Mouse (Mus musculus) liver, embryonic 14.5 days (tissue): ENCODE results near the gene Slx4ip.

Source experiments
- CTCF ChIP-seq: IDR thresholded peaks from 2 replicates; pipeline ENCODE4 v1.5.1; 2016; ENCODE audit warnings: antibody characterized with exemption, low read depth, control low read depth
- EP300 ChIP-seq: IDR thresholded peaks from 2 replicates; pipeline ENCODE4 v1.6.1; 2016; ENCODE audit warnings: antibody characterized with exemption, low read depth

DNA sequence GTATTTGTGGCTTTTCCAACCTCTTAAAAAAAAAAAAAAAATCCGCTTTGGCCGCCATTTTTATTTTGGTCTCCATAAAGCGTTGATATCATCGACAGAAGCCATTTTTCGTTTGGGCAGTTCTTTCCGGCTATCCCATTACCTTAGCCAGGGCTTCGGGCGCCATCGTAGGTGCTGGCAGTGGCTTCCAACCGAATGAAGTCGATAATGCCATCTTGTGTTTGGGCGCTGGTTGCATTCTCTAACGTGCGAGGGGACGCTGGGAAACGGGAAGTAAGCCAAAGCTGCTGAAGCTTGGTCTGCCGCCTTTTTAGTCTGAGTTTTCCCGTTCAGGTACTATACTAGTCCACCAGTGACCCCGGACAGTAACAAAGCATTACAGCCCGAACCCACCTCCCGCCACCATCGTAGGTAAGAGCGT, 943 bp downstream of the Slx4ip start:
- TF ChIP-seq CTCF (no peak), EP300 (peak; percentile 17; the same call in 1 of the 2 replicates)
